Mouse (Mus musculus) ES-E14 (cell line): Measurements from ENCODE around the gene Vav1.

Experiments used
- CHD2 ChIP-seq: IDR thresholded peaks from 2 replicates; pipeline ENCODE4 v1.6.1; 2014; ENCODE audit warnings: mild to moderate bottlenecking, low read depth, low read length, inconsistent platforms
- ZC3H11A ChIP-seq: IDR thresholded peaks from 2 replicates; pipeline ENCODE4 v1.6.1; 2012; ENCODE audit warnings: low read depth, mild to moderate bottlenecking, inconsistent platforms, low read length, borderline replicate concordance
- ZNF384 ChIP-seq: IDR thresholded peaks from 2 replicates; pipeline ENCODE4 v1.6.1; 2012; ENCODE audit warnings: low read depth, low read length, inconsistent platforms

DNA sequence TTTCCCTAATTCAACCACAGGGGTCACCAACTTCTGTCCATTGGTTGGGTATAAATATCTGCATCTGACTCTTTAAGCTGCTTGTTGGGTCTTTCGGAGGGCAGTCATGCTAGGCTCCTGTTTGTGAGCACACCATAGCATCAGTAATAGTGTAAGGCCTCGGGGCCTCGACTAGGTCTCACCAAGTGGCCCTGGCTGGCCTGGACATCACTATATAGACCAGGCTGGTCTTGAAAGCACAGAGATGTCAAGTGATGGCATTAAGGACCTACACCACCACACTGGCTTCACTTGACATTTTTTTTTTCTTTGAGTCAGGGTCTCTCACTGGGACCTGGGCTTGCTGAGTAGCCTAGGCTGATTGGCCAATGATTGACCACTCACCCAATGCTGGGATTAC is 20.7 kb upstream of the Vav1 start:
- TF ChIP-seq ZC3H11A (no peak), CHD2 (no peak), ZNF384 (no peak)
